Mouse (Mus musculus): Measurements from ENCODE around the gene Pcca. TPM values are rescaled to one million over a fixed set of nuclear protein-coding genes. Genes with fewer than 3 reads are reported as not detected.
A peak's percentile ranks its signal among the peaks of the same experiment; 100 is the strongest.

Pcca gene
- polyA plus RNA-seq, 1 experiment from 2014 or later: 29.9 TPM

- H3K27ac ChIP-seq (replicated peaks; ENCODE audit: low read depth, low read length): no peak overlapping the region
- WGBS: 85% methylated on average over 6 of the region's 6 CpGs
- DNase-seq: no peak
Measured at GRCm38 (mm10) chr14:122869831-122870230, 335.7 kb downstream of the Pcca start.

GRCm38 (mm10) chr14:122871841-122872580 lies 337.9 kb downstream of the Pcca start:
- H3K27ac ChIP-seq (replicated peaks; ENCODE audit: low read depth, low read length): no peak overlapping the region
- no peaks in the 10 kb centered on the region for H3K27me3 ChIP-seq (ENCODE audit: control insufficient read depth, insufficient read depth, low read length)
- no peaks in the 10 kb centered on the region for H3K36me3 ChIP-seq (ENCODE audit: control insufficient read depth, insufficient read depth, low read length)
- H3K4me2 ChIP-seq (ENCODE audit: low read length): no peak overlapping the region
- no peak overlapping the region for H3K9ac ChIP-seq (replicated peaks; ENCODE audit: low read length)
- WGBS: 27% methylated on average over 4 of the region's 4 CpGs
- H3K4me3 ChIP-seq (replicated peaks; ENCODE audit: low read depth, low read length): no peak overlapping the region
- no peaks in the 10 kb centered on the region for H3K9me3 ChIP-seq (ENCODE audit: control insufficient read depth, low read length)
- H3K4me1 ChIP-seq (ENCODE audit: control insufficient read depth, insufficient read depth, low read length): peaks cover 7% of the 10 kb centered on the region; the same call in 1 of the 2 replicates
- ATAC-seq (ENCODE audit: low FRiP score, low TSS enrichment) (no peak), DNase-seq (peak; percentile 29)

More at GRCm38 (mm10) chr14:122869831-122870230, 335.7 kb downstream of the Pcca start:
- no peaks in the 10 kb centered on the region for H3K36me3 ChIP-seq (ENCODE audit: control insufficient read depth, insufficient read depth, low read length)
- H3K9ac ChIP-seq (replicated peaks; ENCODE audit: low read length): no peak overlapping the region
- no peak overlapping the region for H3K4me3 ChIP-seq (replicated peaks; ENCODE audit: low read depth, low read length)
- H3K4me1 ChIP-seq (ENCODE audit: control insufficient read depth, insufficient read depth, low read length): 0 out of 2 replicates have a peak, but pooled peaks cover under 1% of the 10 kb centered on the region
- H3K4me2 ChIP-seq (ENCODE audit: low read length): no peak overlapping the region
- H3K27me3 ChIP-seq (ENCODE audit: control insufficient read depth, insufficient read depth, low read length): no peaks in the 10 kb centered on the region
- no peaks in the 10 kb centered on the region for H3K9me3 ChIP-seq (ENCODE audit: control insufficient read depth, low read length)
- ATAC-seq (ENCODE audit: low FRiP score, low TSS enrichment): no peak

- Histone ChIP-seq H3K27me3 (ENCODE audit: control insufficient read depth, insufficient read depth, low read length) (no peaks in the 10 kb centered on the region), H3K4me3 (replicated peaks; ENCODE audit: low read depth, low read length) (no peak overlapping the region), H3K9ac (replicated peaks; ENCODE audit: low read length) (no peak overlapping the region), H3K9me3 (ENCODE audit: control insufficient read depth, low read length) (no peaks in the 10 kb centered on the region), H3K27ac (replicated peaks; ENCODE audit: low read depth, low read length) (no peak overlapping the region), H3K4me1 (ENCODE audit: control insufficient read depth, insufficient read depth, low read length) (peaks cover 7% of the 10 kb centered on the region; the same call in 1 of the 2 replicates), H3K36me3 (ENCODE audit: control insufficient read depth, insufficient read depth, low read length) (no peaks in the 10 kb centered on the region), H3K4me2 (ENCODE audit: low read length) (no peak overlapping the region)
- DNase-seq (no peak), ATAC-seq (ENCODE audit: low FRiP score, low TSS enrichment) (no peak)
- WGBS: 78% methylated on average over 6 of the region's 6 CpGs
Measured at GRCm38 (mm10) chr14:122872612-122873011, 338.5 kb downstream of the Pcca start.

DNA sequence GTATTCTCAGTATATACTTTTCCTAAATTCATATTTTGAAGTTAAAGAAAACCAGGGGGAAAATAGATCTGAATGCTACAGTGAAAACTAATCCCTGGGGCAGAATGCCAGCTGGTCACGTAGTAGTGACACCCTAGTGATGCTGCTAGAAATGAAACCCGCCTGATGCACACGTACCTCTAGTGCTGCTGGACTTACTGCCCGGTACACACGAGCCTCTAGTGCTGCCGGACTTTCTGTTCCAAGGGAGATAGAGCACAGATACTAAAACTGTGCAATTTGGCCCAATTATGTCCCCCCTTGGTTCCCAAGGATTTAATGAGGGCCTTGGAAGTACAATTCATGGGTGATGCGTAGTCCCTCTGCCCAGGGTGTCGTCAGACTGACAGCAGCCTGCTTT lies 340.9 kb downstream of the Pcca start:
- 57% methylated on average over 8 of the region's 8 CpGs for WGBS
- Histone ChIP-seq H3K27me3 (ENCODE audit: control insufficient read depth, insufficient read depth, low read length) (no peaks in the 10 kb centered on the region), H3K4me3 (replicated peaks; ENCODE audit: low read depth, low read length) (no peak overlapping the region), H3K4me2 (ENCODE audit: low read length) (no peak overlapping the region), H3K9ac (replicated peaks; ENCODE audit: low read length) (no peak overlapping the region), H3K9me3 (ENCODE audit: control insufficient read depth, low read length) (no peaks in the 10 kb centered on the region), H3K4me1 (ENCODE audit: control insufficient read depth, insufficient read depth, low read length) (peaks cover 7% of the 10 kb centered on the region; the same call in 1 of the 2 replicates), H3K36me3 (ENCODE audit: control insufficient read depth, insufficient read depth, low read length) (no peaks in the 10 kb centered on the region), H3K27ac (replicated peaks; ENCODE audit: low read depth, low read length) (peak overlapping the region; percentile 39; the same call in 1 of the 2 replicates)
- ATAC-seq (ENCODE audit: low FRiP score, low TSS enrichment): no peak
- no peak for DNase-seq

- Histone ChIP-seq H3K36me3 (ENCODE audit: control insufficient read depth, insufficient read depth, low read length) (no peaks in the 10 kb centered on the region), H3K4me3 (replicated peaks; ENCODE audit: low read depth, low read length) (no peak overlapping the region), H3K4me1 (ENCODE audit: control insufficient read depth, insufficient read depth, low read length) (peaks cover 7% of the 10 kb centered on the region; the same call in 1 of the 2 replicates), H3K9ac (replicated peaks; ENCODE audit: low read length) (no peak overlapping the region), H3K9me3 (ENCODE audit: control insufficient read depth, low read length) (no peaks in the 10 kb centered on the region), H3K27me3 (ENCODE audit: control insufficient read depth, insufficient read depth, low read length) (no peaks in the 10 kb centered on the region), H3K4me2 (ENCODE audit: low read length) (no peak overlapping the region), H3K27ac (replicated peaks; ENCODE audit: low read depth, low read length) (peak overlapping the region; percentile 39)
- ATAC-seq (ENCODE audit: low FRiP score, low TSS enrichment) (peak; percentile 25), DNase-seq (peak; percentile 43)
- 45% methylated on average over 6 of the region's 6 CpGs for WGBS
Measured at GRCm38 (mm10) chr14:122875636-122876035, 341.5 kb downstream of the Pcca start.

DNA sequence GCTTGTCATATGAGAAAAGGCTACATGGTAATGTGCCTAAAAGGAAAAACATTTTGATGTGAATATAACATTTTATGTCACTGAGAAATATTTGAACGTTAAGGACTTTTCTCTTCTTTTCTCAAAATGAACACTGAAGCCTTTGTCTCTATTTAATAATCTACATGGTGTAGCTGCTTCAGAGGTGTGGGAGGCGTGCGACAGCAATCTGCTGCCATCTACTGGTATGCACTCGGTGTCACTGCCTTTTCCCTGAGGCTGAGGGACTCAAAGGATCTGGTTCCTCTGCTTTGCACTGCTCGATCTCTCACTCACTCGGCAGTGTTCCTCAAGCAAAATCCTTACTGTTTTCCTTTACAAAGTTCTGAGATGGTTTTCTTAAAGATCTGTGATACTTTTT lies 342.0 kb downstream of the Pcca start:
- peak overlapping the region; percentile 32; the same call in 1 of the 2 replicates for H3K27ac ChIP-seq (replicated peaks; ENCODE audit: low read depth, low read length)
- whole genome bisulfite sequencing: 1% methylated on average over 6 of the region's 6 CpGs

DNA sequence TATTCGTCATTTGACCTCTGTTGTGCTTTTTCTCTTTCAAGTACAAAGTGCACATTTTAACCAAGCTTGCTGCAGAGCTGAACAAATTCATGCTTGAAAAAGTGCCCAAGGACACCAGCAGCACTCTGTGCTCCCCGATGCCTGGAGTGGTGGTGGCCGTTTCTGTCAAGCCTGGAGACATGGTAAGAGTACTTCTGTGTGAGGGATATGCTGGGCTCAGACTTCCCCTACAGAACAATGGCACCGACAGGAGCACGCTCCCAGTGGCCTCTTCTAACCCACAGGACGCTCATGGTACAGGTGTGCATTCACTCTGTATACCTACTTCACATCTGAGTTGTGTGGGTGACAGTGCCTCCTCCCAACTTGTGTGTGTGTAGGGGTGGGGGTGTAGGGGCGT lies 342.6 kb downstream of the Pcca start:
- H3K9ac ChIP-seq (replicated peaks; ENCODE audit: low read length): no peak overlapping the region

More for the DNA sequence above, 342.0 kb downstream of the Pcca start:
- DNase-seq (peak; percentile 93), ATAC-seq (ENCODE audit: low FRiP score, low TSS enrichment) (peak; percentile 91)
- no peak overlapping the region for H3K4me3 ChIP-seq (replicated peaks; ENCODE audit: low read depth, low read length)
- no peak overlapping the region for H3K9ac ChIP-seq (replicated peaks; ENCODE audit: low read length)
- H3K9me3 ChIP-seq (ENCODE audit: control insufficient read depth, low read length): no peaks in the 10 kb centered on the region
- no peaks in the 10 kb centered on the region for H3K27me3 ChIP-seq (ENCODE audit: control insufficient read depth, insufficient read depth, low read length)
- no peak overlapping the region for H3K4me2 ChIP-seq (ENCODE audit: low read length)
- peaks cover 7% of the 10 kb centered on the region; the same call in 1 of the 2 replicates for H3K4me1 ChIP-seq (ENCODE audit: control insufficient read depth, insufficient read depth, low read length)
- H3K36me3 ChIP-seq (ENCODE audit: control insufficient read depth, insufficient read depth, low read length): no peaks in the 10 kb centered on the region

DNA sequence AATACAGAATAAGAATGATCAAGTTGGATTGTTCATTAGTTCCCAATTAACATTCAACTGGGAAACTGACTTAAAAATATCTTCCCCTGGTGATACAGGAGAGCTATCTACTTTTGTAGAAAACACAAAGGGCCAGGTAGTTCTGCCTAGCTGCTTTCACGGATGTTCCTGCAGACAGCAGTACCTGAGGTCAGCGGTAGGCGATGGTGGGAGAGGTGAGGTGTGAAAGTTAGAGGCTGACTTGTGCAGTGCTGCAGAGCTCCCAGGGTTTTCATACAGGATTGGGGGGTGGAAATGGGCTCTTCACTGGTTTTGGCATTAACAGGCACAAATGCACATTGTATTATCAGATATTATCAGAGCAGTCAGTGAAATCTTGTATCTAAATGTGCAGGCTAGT lies 343.7 kb downstream of the Pcca start:
- H3K4me2 ChIP-seq (ENCODE audit: low read length): no peak overlapping the region
- H3K27me3 ChIP-seq (ENCODE audit: control insufficient read depth, insufficient read depth, low read length): no peaks in the 10 kb centered on the region
- H3K4me1 ChIP-seq (ENCODE audit: control insufficient read depth, insufficient read depth, low read length): peaks cover 19% of the 10 kb centered on the region
- H3K36me3 ChIP-seq (ENCODE audit: control insufficient read depth, insufficient read depth, low read length): no peaks in the 10 kb centered on the region
- WGBS: 93% methylated on average over 3 of the region's 3 CpGs
- ATAC-seq (ENCODE audit: low FRiP score, low TSS enrichment) (no peak), DNase-seq (no peak)
- H3K27ac ChIP-seq (replicated peaks; ENCODE audit: low read depth, low read length): no peak overlapping the region
- H3K9me3 ChIP-seq (ENCODE audit: control insufficient read depth, low read length): no peaks in the 10 kb centered on the region
- no peak overlapping the region for H3K9ac ChIP-seq (replicated peaks; ENCODE audit: low read length)
- no peak overlapping the region for H3K4me3 ChIP-seq (replicated peaks; ENCODE audit: low read depth, low read length)

More for the DNA sequence above, 342.6 kb downstream of the Pcca start:
- H3K27me3 ChIP-seq (ENCODE audit: control insufficient read depth, insufficient read depth, low read length): no peaks in the 10 kb centered on the region
- no peak overlapping the region for H3K27ac ChIP-seq (replicated peaks; ENCODE audit: low read depth, low read length)
- ATAC-seq (ENCODE audit: low FRiP score, low TSS enrichment) (peak; percentile 25; the same call in 1 of the 2 replicates), DNase-seq (no peak)
- H3K4me1 ChIP-seq (ENCODE audit: control insufficient read depth, insufficient read depth, low read length): peaks cover 9% of the 10 kb centered on the region
- no peaks in the 10 kb centered on the region for H3K36me3 ChIP-seq (ENCODE audit: control insufficient read depth, insufficient read depth, low read length)
- H3K4me2 ChIP-seq (ENCODE audit: low read length): no peak overlapping the region
- H3K9me3 ChIP-seq (ENCODE audit: control insufficient read depth, low read length): no peaks in the 10 kb centered on the region
- WGBS: 67% methylated on average over 7 of the region's 7 CpGs
- H3K4me3 ChIP-seq (replicated peaks; ENCODE audit: low read depth, low read length): no peak overlapping the region

DNA sequence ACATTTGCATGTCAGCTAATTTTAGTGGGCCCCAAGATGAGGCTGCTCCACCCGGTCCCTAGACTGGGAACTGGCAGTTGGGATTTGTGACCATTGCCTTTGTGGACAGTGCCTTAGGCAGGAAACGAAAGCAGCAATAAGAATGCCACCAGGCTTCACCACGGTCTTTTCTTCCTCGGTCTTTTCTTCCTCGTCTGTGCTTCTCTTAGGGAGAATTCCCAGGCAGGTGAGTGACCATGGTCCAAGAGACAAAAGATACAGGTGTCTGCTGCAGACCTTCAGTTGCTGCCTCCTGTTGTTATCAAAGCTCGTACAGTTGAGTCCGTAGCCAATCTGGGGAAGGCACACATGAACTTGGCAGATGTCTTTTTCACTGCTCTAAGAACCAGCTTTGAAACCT lies 346.2 kb downstream of the Pcca start:
- peaks cover 28% of the 10 kb centered on the region for H3K4me1 ChIP-seq (ENCODE audit: control insufficient read depth, insufficient read depth, low read length)
- H3K27me3 ChIP-seq (ENCODE audit: control insufficient read depth, insufficient read depth, low read length): no peaks in the 10 kb centered on the region
- H3K4me2 ChIP-seq (ENCODE audit: low read length): no peak overlapping the region
- DNase-seq (no peak), ATAC-seq (ENCODE audit: low FRiP score, low TSS enrichment) (no peak)
- WGBS: 78% methylated on average over 7 of the region's 7 CpGs
- H3K27ac ChIP-seq (replicated peaks; ENCODE audit: low read depth, low read length): no peak overlapping the region
- H3K9ac ChIP-seq (replicated peaks; ENCODE audit: low read length): no peak overlapping the region
- H3K9me3 ChIP-seq (ENCODE audit: control insufficient read depth, low read length): no peaks in the 10 kb centered on the region
- no peaks in the 10 kb centered on the region for H3K36me3 ChIP-seq (ENCODE audit: control insufficient read depth, insufficient read depth, low read length)
- H3K4me3 ChIP-seq (replicated peaks; ENCODE audit: low read depth, low read length): no peak overlapping the region
